Mouse (Mus musculus): ENCODE results near the gene Nacc1. TPM values are rescaled to one million over a fixed set of nuclear protein-coding genes. Genes with fewer than 3 reads are reported as not detected.

Nacc1 gene
- total RNA-seq, 1 experiment: 85.5 TPM

GRCm38 (mm10) chr8:84621102-84621625 is 66.5 kb downstream of the Nacc1 start:
- in situ Hi-C loops (cut with MboI; ENCODE audit: low sequenced_read_pairs in 2 of 2, unreplicated experiment in 2 of 2): no loop called here
- H3K4me3 ChIP-seq (ENCODE audit: insufficient read depth in 1 of 2, low read depth in 1 of 2, low read length in 2 of 2, poor library complexity in 1 of 2, severe bottlenecking in 1 of 2): no peak overlapping the region
- no peaks in the 10 kb centered on the region for H3K9me3 ChIP-seq (ENCODE audit: control insufficient read depth, insufficient read depth, low read depth, low read length)
- H3K36me3 ChIP-seq (ENCODE audit: control insufficient read depth, insufficient read depth, low read length, poor library complexity, severe bottlenecking): no peaks in the 10 kb centered on the region
- peaks cover 0 to 11% of the 10 kb centered on the region in 2 experiments; a peak in 3 of 4 replicates for H3K4me1 ChIP-seq (ENCODE audit: control insufficient read depth in 2 of 2, insufficient read depth in 2 of 2, low read length in 2 of 2, poor library complexity in 1 of 2)
- TF ChIP-seq CHD2 (IDR thresholded peaks at IDR 0.05; ENCODE audit: low read depth, low read length) (no peak), ZNF384 (IDR thresholded peaks at IDR 0.05; ENCODE audit: low read depth, low read length) (no peak), MAFK (IDR thresholded peaks at IDR 0.05; ENCODE audit: insufficient read depth, low read depth, low read length) (no peak), HCFC1 (IDR thresholded peaks at IDR 0.05; ENCODE audit: borderline replicate concordance, insufficient read depth, low read length) (no peak), ZC3H11A (IDR thresholded peaks at IDR 0.05; ENCODE audit: borderline replicate concordance, low read depth, low read length) (no peak)
- no peak overlapping the region for H3K9ac ChIP-seq (ENCODE audit: insufficient read depth, low read depth, low read length, poor library complexity, severe bottlenecking)
- H3K27ac ChIP-seq (ENCODE audit: insufficient read depth, low read depth, low read length, poor library complexity, severe bottlenecking): no peak overlapping the region
- no peak for DNase-seq (ENCODE audit: low read depth, low spot score)

Other genes with a start within 250 kb of the Nacc1 start
- 49.3 and 49.7 TPM in 2 replicates for gene Ier2, start 25.0 kb downstream of the Nacc1 start, total RNA-seq (2012; rRNA removed)
- gene Trmt1, start 1.6 kb downstream of the Nacc1 start, total RNA-seq (2012; rRNA removed): 260 and 334 TPM in 2 replicates
- gene Lyl1, start 13.6 kb upstream of the Nacc1 start, total RNA-seq (2012; rRNA removed): 0.49 and 0.74 TPM in 2 replicates
- gene G430095P16Rik, start 35.1 kb upstream of the Nacc1 start, total RNA-seq (2012; rRNA removed): 1.5 and 2.1 TPM in 2 replicates
- gene Nfix, start 112.5 kb upstream of the Nacc1 start, total RNA-seq (2012; rRNA removed): 0.58 and 0.89 TPM in 2 replicates
- 1.0 and 1.4 TPM in 2 replicates for gene Dand5, start 135.0 kb upstream of the Nacc1 start, total RNA-seq (2012; rRNA removed)
- 24.7 and 30.8 TPM in 2 replicates for gene Gadd45gip1, start 143.7 kb upstream of the Nacc1 start, total RNA-seq (2012; rRNA removed)
- 76.7 and 76.8 TPM in 2 replicates for gene Rad23a, start 152.8 kb upstream of the Nacc1 start, total RNA-seq (2012; rRNA removed)
- 1,121 and 1,357 TPM in 2 replicates for gene Calr, start 159.1 kb upstream of the Nacc1 start, total RNA-seq (2012; rRNA removed)
- gene Farsa, start 169.1 kb upstream of the Nacc1 start, total RNA-seq (2012; rRNA removed): 123 and 137 TPM in 2 replicates
- 34.7 and 42.3 TPM in 2 replicates for gene Syce2, start 184.2 kb upstream of the Nacc1 start, total RNA-seq (2012; rRNA removed)
- gene Gcdh, start 206.1 kb upstream of the Nacc1 start, total RNA-seq (2012; rRNA removed): 36.3 and 57.2 TPM in 2 replicates
- 0.31 and 0.53 TPM in 2 replicates for gene Klf1, start 214.1 kb upstream of the Nacc1 start, total RNA-seq (2012; rRNA removed)
- gene Dnase2a, start 220.7 kb upstream of the Nacc1 start, total RNA-seq (2012; rRNA removed): 23.7 and 29.5 TPM in 2 replicates
- gene Mast1, start 249.5 kb upstream of the Nacc1 start, total RNA-seq (2012; rRNA removed): 1.4 and 2.5 TPM in 2 replicates

Data from ES-E14 (cell line).